Mouse (Mus musculus) hematopoietic multipotent progenitor cell, adult 10-12 weeks (in vitro differentiated cells): ENCODE measurements around the gene Clptm1l. TPM values are rescaled to one million over a fixed set of nuclear protein-coding genes. Genes with fewer than 3 reads are reported as not detected.

Source experiments
- polyA plus RNA-seq: library from polyadenylated mRNA; stranded (reverse); fragments of >175 nt; gene quantifications from 2 replicates; pipeline ENCODE4 v1.2.3, GENCODE M21; 2012; ENCODE audit warnings: low replicate concordance

The Clptm1l gene
- polyA plus RNA-seq, result 19.3 and 77.1 TPM in 2 replicates

DNA sequence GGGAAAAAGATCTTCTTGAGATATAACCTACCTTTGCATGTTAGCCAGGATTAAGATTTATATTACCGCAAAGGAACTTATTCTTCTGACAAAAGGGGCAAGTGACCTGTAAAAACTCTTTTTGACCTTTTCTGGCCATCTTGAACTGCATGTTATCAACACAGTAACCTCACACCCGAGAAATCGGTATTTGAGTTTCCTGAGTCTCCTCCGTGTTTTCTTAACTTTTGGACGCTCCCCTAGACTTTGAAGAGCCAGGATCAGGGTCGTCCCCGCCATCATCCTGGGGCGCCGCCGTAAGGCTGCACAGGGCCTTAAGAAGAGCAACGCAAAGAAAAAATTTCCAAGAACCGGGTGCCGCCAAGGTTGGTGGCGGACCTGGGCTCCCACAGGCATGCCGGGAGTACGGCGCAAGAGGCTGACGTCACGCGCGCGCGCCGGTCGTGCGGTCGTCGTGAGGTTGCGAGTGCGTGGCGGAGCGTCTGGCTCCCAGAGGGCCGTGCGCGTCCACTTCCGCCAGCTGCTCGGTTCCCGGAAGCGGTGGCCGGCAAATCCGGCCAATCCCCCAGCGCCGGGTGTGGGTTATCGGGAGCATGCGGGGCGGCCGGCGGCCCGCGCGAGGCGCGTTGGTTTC is at the start of gene Clptm1l:
Gene Clptm1l, plus strand, starts transcription at position 485 of the 634 bp plus-strand sequence.

GRCm38 (mm10) chr13:73626745-73627549 is 23.1 kb downstream of the Clptm1l start, which contains the start of gene Tert:
TSS of gene Tert (plus strand) at chr13:73626911.

Other genes with a start within 250 kb of the Clptm1l start
- 32.3 and 49.1 TPM in 2 replicates for gene Lpcat1, start 136.8 kb upstream of the Clptm1l start, polyA plus RNA-seq
- gene Slc6a3, start 67.3 kb upstream of the Clptm1l start, polyA plus RNA-seq, result not detected in 2 replicates
- 0.85 and 2.5 TPM in 2 replicates for gene Tert, start 22.9 kb downstream of the Clptm1l start, polyA plus RNA-seq
- not detected in 2 replicates for gene Slc6a18, start 74.0 kb downstream of the Clptm1l start, polyA plus RNA-seq
- not detected in 2 replicates for gene Slc6a19, start 100.9 kb downstream of the Clptm1l start, polyA plus RNA-seq
- gene Slc12a7, start 129.1 kb downstream of the Clptm1l start, polyA plus RNA-seq, result 50.7 and 75.2 TPM in 2 replicates
- gene Nkd2, start 243.6 kb downstream of the Clptm1l start, polyA plus RNA-seq, result 0.04 and 0.17 TPM in 2 replicates